ENCODE assay signal across 27 mouse cellular contexts in genomic region chr2:164542132-164542531, GRCm38 (mm10). TPM values are rescaled to one million over a fixed set of nuclear protein-coding genes. Genes with fewer than 3 reads are reported as not detected.
A peak's percentile ranks its signal among the peaks of the same experiment; 100 is the strongest.
DNase-seq lines count a peak whose midpoint lies in the region; ATAC-seq and TF ChIP-seq lines count a peak whose summit lies in the region.
"Had no signal": no experiment of that assay in that cellular context is flagged by ENCODE, and none has a peak within 500 bp of the region (broad histone marks: within the 10 kb centered on the region; RNA-seq: fewer than 3 reads in every experiment).

No protein-coding gene starts in this region.

- TF ChIP-seq CTCF in layer of hippocampus, adult 2 months (conservative IDR thresholded peaks at IDR 0.05), result no peak

- intact Hi-C loops in heart, postnatal 36 days (cut with DNase I), result no loop called here

- WGBS in liver, embryonic 11.5 days, result 77% methylated on average over 5 of the region's 5 CpGs

- no peaks in the 10 kb centered on the region; the same call in 1 of the 2 replicates for H3K27me3 ChIP-seq in liver, embryonic 11.5 days (replicated peaks; ENCODE audit: control insufficient read depth, insufficient read depth, low read length)
- H3K27me3 ChIP-seq: forebrain, embryonic 15.5 days had no signal

- no peaks in the 10 kb centered on the region for H3K36me3 ChIP-seq in liver, embryonic 11.5 days (ENCODE audit: control insufficient read depth, insufficient read depth, low read length)
- H3K36me3 ChIP-seq: forebrain, embryonic 15.5 days; hindbrain, embryonic 13.5 days; neural tube, embryonic 12.5 days had no signal

- H3K9ac ChIP-seq in liver, embryonic 11.5 days (ENCODE audit: low read depth, low read length), result no peak overlapping the region
- H3K9ac ChIP-seq: forebrain, embryonic 15.5 days; hindbrain, embryonic 13.5 days; neural tube, embryonic 12.5 days had no signal

- no peak overlapping the region for H3K4me3 ChIP-seq in layer of hippocampus, adult 2 months
- H3K4me3 ChIP-seq in liver, embryonic 11.5 days (ENCODE audit: low read depth, low read length), result no peak overlapping the region
- H3K4me3 ChIP-seq: erythroblast, embryonic 14.5 days; forebrain, embryonic 15.5 days; hindbrain, embryonic 13.5 days; neural tube, embryonic 12.5 days had no signal

- no peak overlapping the region for H3K27ac ChIP-seq in layer of hippocampus, adult 2 months
- H3K27ac ChIP-seq in liver, embryonic 11.5 days (ENCODE audit: low read depth, low read length), result no peak overlapping the region
- H3K27ac ChIP-seq: forebrain, embryonic 15.5 days; hindbrain, embryonic 13.5 days; neural tube, embryonic 12.5 days had no signal

- peak; percentile 46 to 67 for DNase-seq in layer of hippocampus, adult 2 months (ENCODE audit: low spot score in 2 of 2)
- DNase-seq in layer of hippocampus, adult 9-10 months (ENCODE audit: low spot score), result no peak
- peak; percentile 39 to 48 for DNase-seq in frontal cortex, postnatal 14 days (ENCODE audit: low spot score in 2 of 2)
- DNase-seq in left cerebral cortex, adult 9 months (ENCODE audit: low spot score in 2 of 2), result peak; percentile 35 to 81
- DNase-seq in right cerebral cortex, postnatal 36 days (ENCODE audit: low spot score in 2 of 2), result peak; percentile 70 to 83
- no peak for DNase-seq in testis, postnatal 14 days (ENCODE audit: low spot score)
- DNase-seq in liver, embryonic 11.5 days (ENCODE audit: low spot score), result no peak
- DNase-seq in heart, postnatal 36 days, result no peak
- DNase-seq: adrenal gland, postnatal 10 days; cerebellum, adult 11-12 months; cerebellum, postnatal 36 days; gastrocnemius, postnatal 14 days; heart, postnatal 10 days; liver; lung, adult 2 months; thymus, postnatal 36 days had no signal

- no peaks in the 10 kb centered on the region for H3K9me3 ChIP-seq in liver, embryonic 11.5 days (ENCODE audit: control insufficient read depth, low read length)
- H3K9me3 ChIP-seq: forebrain, embryonic 15.5 days; hindbrain, embryonic 13.5 days; neural tube, embryonic 12.5 days had no signal

- ATAC-seq in liver, embryonic 11.5 days (replicated peaks; ENCODE audit: low FRiP score), result no peak
- ATAC-seq: forebrain, embryonic 15.5 days; intestine, embryonic 16.5 days had no signal

- H3K4me1 ChIP-seq in liver, embryonic 11.5 days (replicated peaks; ENCODE audit: control insufficient read depth, insufficient read depth, low read length), result no peaks in the 10 kb centered on the region
- H3K4me1 ChIP-seq: forebrain, embryonic 15.5 days; hindbrain, embryonic 13.5 days; neural tube, embryonic 12.5 days had no signal

- no peak overlapping the region for H3K4me2 ChIP-seq in liver, embryonic 11.5 days
- H3K4me2 ChIP-seq: forebrain, embryonic 15.5 days; hindbrain, embryonic 13.5 days; midbrain, embryonic 11.5 days; neural tube, embryonic 12.5 days had no signal

RNA-seq across cellular contexts. Expression of gene Wfdc2, which starts 20.1 kb away (rescaled TPM):
- not detected for total RNA-seq in layer of hippocampus, adult 2 months (2021)
- 8.2 and 9.1 TPM in 2 replicates for polyA plus RNA-seq in liver, embryonic 11.5 days (2014; fragmentation: Nextera tagmentation; extraction: Ambion mirVana)
- 1 to 10 TPM; 1.0 to 1.2 TPM for total RNA-seq in heart, postnatal 36 days (2021)
- total RNA-seq: gastrocnemius, postnatal 14 days; monocyte, adult 5-6 weeks had no signal
- polyA plus RNA-seq: erythroblast, embryonic 14.5 days had no signal

RNA-seq across cellular contexts. Expression of gene Spint3, which starts 31.1 kb away (rescaled TPM):
- not detected for total RNA-seq in layer of hippocampus, adult 2 months (2021)
- polyA plus RNA-seq in liver, embryonic 11.5 days (2014; fragmentation: Nextera tagmentation; extraction: Ambion mirVana), result not detected in 2 replicates
- not detected for total RNA-seq in heart, postnatal 36 days (2021)
- total RNA-seq: adrenal gland, postnatal 10 days; gastrocnemius, postnatal 14 days; heart, postnatal 10 days; left cerebral cortex, adult 8-10 months; monocyte, adult 5-6 weeks had no signal
- polyA plus RNA-seq: embryonic facial prominence, embryonic 11.5 days; erythroblast, embryonic 14.5 days; forebrain, embryonic 15.5 days; hindbrain, embryonic 13.5 days; intestine, embryonic 16.5 days; kidney, embryonic 16.5 days; lung, adult 2 months; midbrain, embryonic 11.5 days; neural tube, embryonic 12.5 days; spleen, adult 2 months had no signal

RNA-seq across cellular contexts. Expression of gene Wfdc6a, which starts 43.1 kb away (rescaled TPM):
- total RNA-seq in layer of hippocampus, adult 2 months (2021), result not detected
- not detected in 2 replicates for polyA plus RNA-seq in liver, embryonic 11.5 days (2014; fragmentation: Nextera tagmentation; extraction: Ambion mirVana)
- total RNA-seq in heart, postnatal 36 days (2021), result under 1 TPM in 1 of 2 experiments, not detected in 1; 0.53 TPM
- total RNA-seq: gastrocnemius, postnatal 14 days; heart, postnatal 10 days; left cerebral cortex, adult 8-10 months; monocyte, adult 5-6 weeks had no signal
- polyA plus RNA-seq: embryonic facial prominence, embryonic 11.5 days; erythroblast, embryonic 14.5 days; forebrain, embryonic 15.5 days; hindbrain, embryonic 13.5 days; kidney, embryonic 16.5 days; midbrain, embryonic 11.5 days; neural tube, embryonic 12.5 days had no signal

RNA-seq across cellular contexts. Expression of gene Pigt, which starts 44.8 kb away (rescaled TPM):
- total RNA-seq in layer of hippocampus, adult 2 months (2021), result 10 to 100 TPM; 79.3 to 84.1 TPM
- polyA plus RNA-seq in liver, embryonic 11.5 days (2014; fragmentation: Nextera tagmentation; extraction: Ambion mirVana), result 52.1 and 58.7 TPM in 2 replicates
- total RNA-seq in heart, postnatal 36 days (2021), result 10 to 100 TPM; 34.2 to 35.6 TPM

RNA-seq across cellular contexts. Expression of gene Eppin, which starts 51.3 kb away (rescaled TPM):
- total RNA-seq in layer of hippocampus, adult 2 months (2021), result not detected
- not detected in 2 replicates for polyA plus RNA-seq in liver, embryonic 11.5 days (2014; fragmentation: Nextera tagmentation; extraction: Ambion mirVana)
- total RNA-seq in heart, postnatal 36 days (2021), result not detected
- total RNA-seq: adrenal gland, postnatal 10 days; gastrocnemius, postnatal 14 days; heart, postnatal 10 days; left cerebral cortex, adult 8-10 months; monocyte, adult 5-6 weeks had no signal
- polyA plus RNA-seq: embryonic facial prominence, embryonic 11.5 days; erythroblast, embryonic 14.5 days; forebrain, embryonic 15.5 days; hindbrain, embryonic 13.5 days; intestine, embryonic 16.5 days; kidney, embryonic 16.5 days; midbrain, embryonic 11.5 days; neural tube, embryonic 12.5 days; spleen, adult 2 months had no signal

Comparison
In these comparisons a context has a peak if more than half of its experiments do, and no peak if none do; other contexts are left out.
1. DNase-seq: peak in layer of hippocampus, adult 2 months (2 of 2), frontal cortex, postnatal 14 days (2 of 2), left cerebral cortex, adult 9 months (2 of 2) and right cerebral cortex, postnatal 36 days (2 of 2); none in layer of hippocampus, adult 9-10 months (single experiment), testis, postnatal 14 days (single experiment), liver, embryonic 11.5 days (single experiment) and heart, postnatal 36 days (0 of 2).